Mouse (Mus musculus) adrenal gland, adult 8-10 months (tissue): Measurements from ENCODE around the gene Mlxipl. TPM values are rescaled to one million over a fixed set of nuclear protein-coding genes. Genes with fewer than 3 reads are reported as not detected.

Experiments used
- DNase-seq: peaks from one replicate; pipeline ENCODE4 v3.0.0; 2022
- total RNA-seq, 4 experiments: library from RNA; stranded (reverse); gene quantifications; 2 replicates each; pipeline ENCODE4 v1.2.4; 2022

The Mlxipl gene
- total RNA-seq, 4 experiments from 2014 or later: 33.6 to 42.9 (median 37.8) TPM

DNA sequence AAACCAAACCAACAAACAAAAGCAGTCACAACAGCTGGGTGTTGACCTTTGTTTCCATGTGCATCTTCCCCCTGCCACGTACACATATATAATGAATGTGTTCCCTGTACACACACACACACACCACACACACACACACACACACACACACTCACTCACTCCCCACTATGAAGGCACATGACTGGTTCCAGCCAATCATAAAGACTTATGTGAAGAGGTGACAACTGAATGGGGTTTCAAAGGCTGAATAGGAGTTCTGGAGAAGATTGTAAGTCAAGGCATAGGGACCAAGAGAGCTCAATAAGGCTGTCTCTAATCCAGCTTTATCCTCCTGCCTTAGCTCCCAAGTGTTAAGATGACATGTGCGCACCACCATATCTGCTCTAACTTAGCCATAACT lies 10.1 kb upstream of the Mlxipl start:
- no peak for DNase-seq

DNA sequence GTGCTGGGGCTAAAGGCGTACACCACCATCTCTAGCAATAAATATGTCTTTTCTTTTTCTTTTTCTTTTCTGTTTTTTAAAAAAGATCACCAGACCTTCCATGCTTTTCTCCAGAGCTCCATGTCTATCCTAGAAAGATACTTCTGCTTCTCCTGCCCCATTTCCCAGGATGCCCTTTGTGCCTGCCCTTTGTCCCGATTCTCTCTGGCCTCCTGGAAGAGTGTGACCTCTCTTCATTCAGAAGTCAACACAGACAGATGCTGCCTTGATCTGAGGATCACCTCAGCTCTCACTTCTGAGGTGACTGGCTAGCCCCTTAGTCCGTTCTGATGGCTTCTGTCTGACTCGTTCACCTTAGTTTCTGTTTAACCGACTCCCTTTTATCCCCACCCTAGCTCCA lies 9.2 kb upstream of the Mlxipl start:
- no peak for DNase-seq

DNA sequence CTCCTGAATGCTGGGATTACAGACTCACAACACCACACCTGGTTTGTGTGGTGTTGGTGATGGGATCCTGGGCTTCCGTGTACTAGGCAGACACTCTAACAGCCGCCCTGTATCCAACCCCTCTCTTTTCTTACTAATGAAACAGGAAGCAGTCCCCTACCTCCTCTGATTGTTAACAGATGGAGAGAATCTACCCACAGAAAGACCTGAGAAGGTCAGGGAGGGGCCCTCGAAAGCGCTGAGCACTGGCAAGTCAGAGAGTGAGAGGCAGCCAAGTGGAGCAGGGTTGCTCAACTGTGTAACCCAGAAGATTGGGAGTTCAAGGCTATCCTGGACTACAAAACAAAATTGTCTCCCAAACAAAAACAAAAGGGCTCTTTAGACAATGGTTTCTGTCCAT lies 2.8 kb upstream of the Mlxipl start:
- no peak for DNase-seq

DNA sequence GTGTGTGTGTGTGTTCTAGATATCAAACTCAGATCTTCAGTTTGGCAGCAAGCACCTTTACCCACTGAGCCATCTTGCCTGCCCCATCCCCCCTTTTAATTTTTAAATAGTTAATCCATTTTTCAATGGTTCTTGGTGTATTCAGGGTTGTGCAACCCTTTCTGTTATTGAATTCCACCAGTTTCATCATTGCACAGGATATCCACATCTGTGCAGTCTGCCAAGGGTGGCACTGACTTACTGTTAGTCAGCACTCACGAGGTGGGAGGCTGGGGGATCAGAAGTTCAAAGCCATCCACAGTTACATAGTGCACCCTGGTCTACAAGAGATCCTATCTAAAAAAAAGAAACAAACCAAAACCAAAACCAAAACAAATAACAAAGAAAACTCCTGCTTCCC lies 11.3 kb downstream of the Mlxipl start:
- DNase-seq: no peak

DNA sequence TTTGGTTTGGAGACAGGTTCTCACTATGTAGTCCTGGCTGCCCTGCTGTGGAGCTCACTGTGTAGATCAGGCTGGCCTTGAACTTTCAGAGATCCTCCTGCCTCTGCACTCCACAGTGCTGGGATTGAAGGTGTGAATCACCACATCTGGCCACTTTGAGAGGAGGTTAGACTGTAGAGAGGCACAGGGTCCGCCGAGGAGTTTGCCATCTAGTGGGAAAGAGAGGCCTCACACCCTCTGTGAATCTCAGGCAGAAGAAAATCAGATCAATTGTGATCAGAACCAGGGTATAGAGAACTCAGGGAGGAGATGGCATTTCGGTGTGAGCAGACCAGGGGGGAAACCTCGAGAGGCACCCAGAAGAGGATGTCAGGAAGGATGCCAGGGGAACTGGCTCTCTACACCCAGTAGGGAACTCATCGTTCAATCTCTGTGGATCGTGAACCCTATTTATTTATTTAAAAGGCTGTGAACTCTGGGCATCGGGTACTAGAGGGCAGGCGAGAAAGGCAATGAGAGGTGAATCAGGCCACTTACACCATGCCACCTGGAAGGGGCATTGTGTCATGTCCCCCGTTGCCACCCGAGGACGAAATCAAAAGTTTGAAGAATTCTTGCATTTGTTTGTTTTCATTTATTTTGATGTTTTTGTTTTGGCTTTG lies 14.4 kb downstream of the Mlxipl start:
- no peak for DNase-seq

DNA sequence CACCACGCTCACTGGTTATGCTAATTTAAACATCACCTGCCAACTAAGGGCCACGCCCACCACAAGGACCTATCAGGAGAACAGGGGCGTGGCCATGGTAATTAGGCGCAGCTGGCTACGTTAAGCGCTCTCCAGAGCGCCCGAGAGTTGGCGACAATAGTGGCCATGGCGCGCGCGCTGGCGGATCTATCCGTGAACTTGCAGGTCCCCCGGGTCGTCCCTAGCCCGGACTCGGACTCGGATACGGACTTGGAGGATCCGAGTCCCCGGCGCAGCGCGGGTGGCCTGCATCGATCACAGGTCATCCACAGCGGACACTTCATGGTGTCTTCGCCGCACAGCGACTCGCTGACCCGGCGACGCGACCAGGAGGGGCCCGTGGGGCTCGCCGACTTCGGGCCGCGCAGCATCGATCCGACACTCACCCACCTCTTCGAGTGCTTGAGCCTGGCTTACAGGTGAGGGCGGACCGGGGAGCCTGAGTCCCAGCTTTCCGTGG lies 17.1 kb downstream of the Mlxipl start:
- DNase-seq: peak; percentile 84

DNA sequence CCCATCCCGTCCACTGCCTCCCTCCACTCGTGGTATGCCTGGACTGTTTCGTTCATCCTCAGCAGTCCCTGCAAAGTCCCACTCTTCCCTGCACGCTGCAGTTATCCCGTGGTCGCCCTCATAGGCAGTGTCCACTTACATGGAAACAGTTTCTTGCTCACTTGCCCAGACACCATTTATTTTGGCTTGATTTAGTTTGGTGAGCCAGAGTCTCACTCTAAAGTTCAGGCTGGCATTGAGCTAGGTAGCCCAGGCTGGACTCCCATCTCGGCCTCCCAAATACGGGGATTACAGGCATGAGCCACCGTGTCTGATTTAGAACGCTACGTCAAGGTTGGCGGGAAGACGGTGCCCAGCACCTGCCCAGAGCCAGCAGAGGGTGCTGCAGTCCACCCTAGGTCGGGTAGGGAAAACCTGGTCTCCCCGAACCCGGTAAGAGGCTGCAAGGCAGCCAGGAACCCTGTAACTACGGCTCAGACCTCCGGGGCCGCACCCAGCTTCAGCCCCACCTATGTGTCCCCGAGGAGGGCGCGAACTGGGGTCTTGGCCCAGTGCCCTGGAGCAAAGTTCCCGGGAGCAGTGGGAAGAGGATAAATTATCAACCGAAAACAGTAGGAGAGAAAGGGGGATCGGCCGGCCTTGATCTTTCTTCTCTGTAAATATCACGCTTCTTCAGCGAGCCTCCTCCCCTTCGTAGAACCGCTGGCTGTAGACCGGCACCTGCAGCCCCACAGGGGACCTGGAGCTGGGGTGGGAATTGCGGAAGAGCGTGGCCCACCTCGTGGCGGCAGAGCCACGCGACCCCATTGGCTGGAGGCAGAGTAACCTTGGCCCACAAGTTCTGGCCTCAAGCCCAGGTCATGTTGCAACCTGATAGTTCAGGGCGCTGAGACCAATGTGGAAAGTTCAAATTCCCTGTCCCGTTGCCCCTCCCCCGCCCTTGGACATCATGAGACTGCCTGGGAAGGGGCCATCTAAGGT lies 18.1 kb downstream of the Mlxipl start:
- DNase-seq: peak; percentile 82

DNA sequence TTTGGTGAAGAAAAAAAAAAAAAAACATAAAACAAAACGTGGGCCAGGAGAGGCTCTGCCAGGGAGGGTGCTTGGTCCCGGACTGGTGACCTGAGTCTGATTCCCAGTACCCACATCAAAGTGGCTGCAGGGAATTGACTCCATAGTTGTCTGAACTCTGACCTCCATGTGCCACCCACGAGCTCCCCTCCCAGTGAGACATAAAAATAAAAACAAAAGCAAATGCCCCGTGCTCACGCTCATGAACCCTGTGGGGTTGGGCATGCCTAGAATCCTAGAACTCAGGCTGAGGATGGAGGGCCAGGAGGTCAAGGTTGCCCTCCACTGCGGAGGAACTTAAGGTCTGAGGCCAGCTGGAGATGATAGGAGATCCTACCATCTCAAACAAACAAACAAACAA lies 19.3 kb downstream of the Mlxipl start:
- no peak for DNase-seq

DNA sequence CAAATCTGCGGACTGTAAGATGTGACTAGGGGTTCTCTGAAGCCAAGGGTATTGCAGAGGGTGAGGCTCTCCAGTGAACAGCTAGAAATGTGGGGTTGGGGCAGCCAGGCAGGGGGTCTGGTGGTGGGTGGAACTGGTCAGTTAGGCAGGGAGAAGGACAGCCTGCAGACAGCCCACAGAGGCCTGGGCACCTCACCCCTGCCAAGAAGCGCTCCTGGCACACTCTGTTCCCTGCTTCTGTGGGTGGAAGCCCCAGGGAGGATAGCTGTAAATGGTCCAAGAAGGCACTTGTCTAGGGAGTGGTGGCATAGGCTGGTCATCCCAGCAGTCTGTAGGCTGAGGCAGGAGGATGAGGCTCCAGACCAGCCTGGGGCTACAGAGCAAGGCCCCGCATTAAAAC lies 19.7 kb downstream of the Mlxipl start:
- DNase-seq: no peak

DNA sequence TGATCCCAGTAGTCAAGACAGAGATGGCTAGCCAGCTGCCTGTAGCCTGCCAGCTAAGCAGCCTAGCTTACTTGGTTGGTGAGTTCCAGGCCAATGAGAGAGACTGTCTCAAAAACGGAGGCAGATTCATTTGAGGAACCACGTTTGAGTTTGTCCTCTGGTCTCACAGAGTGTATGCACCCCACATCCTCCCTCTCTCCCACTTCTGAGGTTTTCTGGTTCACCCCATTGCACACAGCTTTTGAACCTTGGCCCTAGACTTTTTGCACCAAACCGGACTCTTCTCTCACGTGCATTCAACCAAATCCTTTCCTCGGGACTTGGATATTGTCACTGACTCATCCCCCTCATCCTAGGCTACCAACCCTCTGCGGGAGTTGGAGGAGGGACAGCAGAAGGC lies 20.3 kb downstream of the Mlxipl start:
- DNase-seq: no peak

DNA sequence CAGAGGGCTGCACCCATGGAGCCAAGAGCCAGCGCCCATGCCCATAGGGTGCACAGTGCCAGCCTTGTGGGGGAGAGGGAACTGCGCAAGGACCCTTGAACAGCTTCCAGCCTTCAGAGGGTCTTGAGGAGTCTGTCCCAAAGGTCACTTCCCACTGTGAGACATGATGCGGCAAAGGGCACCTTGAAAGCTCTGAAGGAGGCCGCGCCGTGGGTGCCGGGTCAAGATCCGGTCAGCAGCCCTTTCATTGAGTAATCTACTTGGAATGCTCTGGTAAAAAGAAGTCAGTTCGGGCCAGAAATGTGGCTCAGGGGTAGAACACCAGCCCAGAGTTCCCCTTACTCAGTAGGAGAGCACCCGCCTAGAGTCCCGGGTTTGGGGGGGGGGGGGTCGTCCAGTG lies 24.1 kb downstream of the Mlxipl start:
- no peak for DNase-seq

DNA sequence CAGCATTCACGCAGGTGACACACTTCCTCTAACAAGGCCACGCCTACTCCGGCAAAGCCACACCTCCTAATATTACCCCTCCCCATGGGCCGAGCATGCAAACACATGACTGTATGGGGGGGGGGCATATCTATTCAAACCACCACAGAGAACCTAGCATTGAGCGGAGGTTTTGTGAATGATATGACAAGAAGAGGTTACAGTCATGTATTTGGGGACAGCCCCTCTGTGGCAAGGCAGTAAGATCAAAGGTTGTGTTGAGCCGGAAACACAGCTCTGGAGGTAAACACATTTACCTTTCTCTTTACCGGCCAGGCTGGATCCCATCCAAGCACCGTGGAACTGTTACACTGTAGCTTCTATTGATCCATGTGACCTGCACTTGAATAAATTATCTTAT lies 25.6 kb downstream of the Mlxipl start:
- no peak for DNase-seq

DNA sequence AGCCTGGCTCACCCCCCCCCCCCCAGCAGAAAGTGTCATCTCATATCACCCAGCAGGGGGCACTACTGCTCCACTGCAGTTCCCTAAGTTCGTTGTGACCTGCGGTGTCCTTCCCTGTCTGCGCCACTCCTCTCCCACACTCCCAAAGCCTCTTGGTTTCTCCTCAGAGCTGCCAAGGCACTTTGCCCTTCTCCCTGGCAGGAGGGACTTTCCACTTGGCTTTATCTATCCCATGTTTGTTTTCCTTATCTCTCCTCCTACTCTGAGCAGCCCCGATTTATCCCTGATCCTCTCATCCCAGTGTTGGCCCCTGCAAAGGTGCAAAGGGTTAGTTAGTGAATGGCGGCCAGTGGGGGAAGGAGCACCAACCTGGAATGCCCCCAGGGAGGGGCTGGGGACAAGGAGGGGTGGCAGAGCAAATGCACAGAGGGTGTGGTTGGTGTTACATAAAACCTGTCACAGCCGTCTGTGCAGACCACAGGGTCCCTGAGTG lies 28.9 kb downstream of the Mlxipl start:
- peak; percentile 47 for DNase-seq

DNA sequence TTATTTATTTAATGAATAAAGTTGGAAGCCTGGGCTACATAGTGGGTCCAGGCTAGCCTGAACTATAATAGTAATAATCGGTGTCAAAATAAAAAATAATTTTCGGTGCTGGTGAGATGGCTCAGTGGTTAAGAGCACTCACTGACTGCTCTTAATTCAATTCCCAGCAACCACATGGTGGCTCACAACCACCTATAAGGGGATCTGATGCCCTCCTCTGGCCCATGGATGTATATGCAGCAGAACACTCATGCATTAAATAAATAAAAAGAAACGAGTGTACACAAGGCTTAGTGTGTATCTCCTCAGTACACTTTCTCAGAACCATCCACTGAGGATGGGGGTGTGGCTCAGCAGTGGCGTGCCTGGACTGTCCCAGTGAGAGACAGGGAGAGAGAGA lies 31.1 kb downstream of the Mlxipl start:
- no peak for DNase-seq

DNA sequence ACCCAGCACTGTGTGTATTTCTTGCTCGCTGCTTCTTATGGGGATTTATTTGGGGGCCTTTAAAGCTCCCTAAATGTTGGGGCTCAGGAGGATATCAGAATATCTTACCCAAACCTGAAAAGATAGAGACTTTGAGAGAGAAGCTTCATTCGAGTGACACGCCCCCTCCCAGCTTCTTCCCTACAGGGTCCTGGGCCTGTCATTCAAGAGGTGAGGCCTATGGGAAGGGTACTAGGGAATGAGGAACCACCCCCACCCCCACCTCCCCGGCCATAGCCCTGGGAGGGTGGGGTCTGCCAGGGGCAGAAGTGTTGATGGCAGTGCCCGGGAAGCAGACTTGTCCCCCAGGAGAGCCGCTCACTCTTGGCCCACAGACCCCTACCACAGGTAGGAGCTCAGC lies 36.4 kb downstream of the Mlxipl start:
- no peak for DNase-seq

DNA sequence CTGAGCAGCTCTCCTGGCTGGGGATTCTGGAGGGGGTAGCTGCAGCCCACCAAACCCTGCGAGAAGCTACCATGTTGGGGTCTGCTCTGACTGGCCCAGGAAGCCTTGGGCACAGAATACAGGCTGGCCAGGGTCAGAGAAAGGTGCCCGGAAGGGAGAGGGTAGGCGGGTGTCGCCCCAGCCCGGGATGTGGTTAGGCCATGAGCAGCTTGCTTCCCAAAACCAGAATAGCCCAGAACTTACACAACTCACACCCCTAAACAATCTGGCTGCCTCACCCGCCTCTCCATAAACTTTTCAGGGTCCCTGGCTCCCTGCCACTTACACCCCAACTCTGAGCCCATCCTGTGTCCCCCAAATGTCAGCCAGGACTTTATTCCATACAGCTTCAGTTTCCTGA lies 38.0 kb downstream of the Mlxipl start:
- DNase-seq: no peak

DNA sequence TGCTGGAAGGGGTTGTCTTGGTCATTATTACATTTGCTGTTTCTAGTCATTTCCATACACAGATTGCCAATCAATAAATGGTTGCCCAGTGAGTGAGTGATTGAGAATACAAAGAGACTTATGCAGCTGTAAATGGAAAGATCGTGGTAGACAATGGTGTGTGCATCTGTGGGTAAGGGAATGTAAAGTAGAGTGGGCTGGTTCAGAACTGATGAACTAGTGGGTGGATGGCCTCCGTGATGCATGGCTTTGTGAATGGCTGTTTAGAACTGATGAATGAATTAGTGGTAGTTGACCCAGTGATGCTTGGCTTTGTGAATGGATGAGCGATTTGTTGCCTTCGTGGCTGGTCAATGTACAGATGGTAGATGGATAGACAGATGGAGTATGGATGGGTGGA lies 40.1 kb downstream of the Mlxipl start:
- DNase-seq: no peak

DNA sequence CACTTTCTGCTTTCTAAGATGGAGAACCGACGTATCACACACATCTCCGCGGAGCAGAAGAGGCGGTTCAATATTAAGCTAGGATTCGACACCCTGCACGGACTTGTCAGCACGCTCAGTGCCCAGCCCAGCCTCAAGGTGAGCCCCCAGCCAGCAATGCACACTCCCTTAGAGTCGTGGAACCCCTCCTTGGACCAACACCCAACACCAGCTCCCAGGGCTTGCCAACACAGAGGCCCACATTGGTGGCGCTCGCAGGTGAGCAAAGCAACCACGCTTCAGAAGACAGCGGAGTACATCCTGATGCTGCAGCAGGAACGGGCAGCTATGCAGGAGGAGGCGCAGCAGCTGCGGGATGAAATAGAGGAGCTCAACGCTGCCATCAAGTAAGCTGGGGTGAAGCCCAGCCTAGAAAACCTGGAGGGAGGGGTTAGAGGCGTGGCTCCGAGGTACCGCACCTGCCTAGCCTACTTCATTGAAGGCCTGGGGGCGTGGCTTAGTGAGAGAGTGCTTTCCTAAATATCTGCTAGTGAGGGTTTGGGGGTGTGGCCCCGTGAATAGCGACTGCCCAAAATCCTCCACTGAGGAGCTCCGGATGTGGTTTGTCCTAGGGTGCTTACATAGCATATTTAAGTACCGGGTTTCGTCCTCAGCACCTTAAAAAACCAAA lies 44.2 kb downstream of the Mlxipl start:
- DNase-seq: no peak

DNA sequence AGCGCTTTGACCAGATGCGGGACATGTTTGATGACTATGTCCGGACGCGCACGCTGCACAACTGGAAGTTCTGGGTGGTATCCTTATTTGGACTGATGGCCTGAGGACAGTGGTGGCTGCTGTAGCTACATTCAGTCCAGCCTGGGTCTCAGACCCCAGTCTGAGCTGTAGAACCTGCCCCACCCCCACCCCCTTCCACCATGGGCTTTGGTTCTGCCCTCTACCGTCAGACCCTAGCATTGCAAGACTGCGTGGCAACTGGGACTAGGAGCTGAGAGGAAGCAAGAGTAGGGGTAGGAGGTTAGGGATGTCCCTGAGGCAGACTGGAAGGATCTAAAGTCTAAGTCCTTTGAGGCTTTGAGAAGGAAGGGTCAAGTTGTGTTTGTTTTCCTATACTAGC lies 44.8 kb downstream of the Mlxipl start:
- no peak for DNase-seq

DNA sequence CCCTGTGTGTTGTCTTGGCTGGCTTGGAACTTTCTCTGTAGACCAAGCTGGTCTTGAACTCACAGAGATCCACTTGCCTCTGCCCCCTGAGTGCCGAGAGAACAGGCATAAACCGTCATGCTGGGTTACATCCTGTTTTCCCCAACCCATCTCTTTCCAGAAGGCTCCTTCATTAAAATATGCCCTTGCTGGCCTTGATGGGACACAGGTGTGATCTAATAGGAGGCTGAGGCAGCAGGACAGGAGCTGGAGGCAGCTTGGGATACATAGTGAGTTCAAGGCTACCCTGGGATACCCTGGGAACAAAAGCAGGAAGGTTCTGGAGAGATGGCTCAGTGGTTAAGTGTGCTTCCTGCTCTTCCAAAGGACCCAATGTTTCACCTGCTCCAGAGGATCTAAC lies 50.2 kb downstream of the Mlxipl start:
- no peak for DNase-seq

DNA sequence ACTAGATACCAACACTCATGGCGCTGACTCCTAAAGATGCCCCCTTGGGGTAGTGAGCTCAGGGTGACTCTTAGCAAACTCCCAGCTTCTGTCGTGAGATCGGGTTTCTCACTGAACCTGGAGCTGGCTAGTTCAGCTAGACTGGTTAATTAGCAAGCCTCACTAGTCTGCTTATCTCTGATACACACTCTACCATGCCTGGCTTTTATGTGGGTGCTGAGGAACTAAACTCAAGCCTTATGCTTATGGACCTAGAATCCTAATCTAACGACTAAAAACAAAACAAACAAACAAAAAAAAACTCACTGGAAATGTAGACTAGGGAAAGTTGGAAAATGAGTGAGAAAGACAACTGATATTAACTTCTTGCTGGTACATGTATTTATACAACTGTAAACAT lies 54.8 kb downstream of the Mlxipl start:
- no peak for DNase-seq

DNA sequence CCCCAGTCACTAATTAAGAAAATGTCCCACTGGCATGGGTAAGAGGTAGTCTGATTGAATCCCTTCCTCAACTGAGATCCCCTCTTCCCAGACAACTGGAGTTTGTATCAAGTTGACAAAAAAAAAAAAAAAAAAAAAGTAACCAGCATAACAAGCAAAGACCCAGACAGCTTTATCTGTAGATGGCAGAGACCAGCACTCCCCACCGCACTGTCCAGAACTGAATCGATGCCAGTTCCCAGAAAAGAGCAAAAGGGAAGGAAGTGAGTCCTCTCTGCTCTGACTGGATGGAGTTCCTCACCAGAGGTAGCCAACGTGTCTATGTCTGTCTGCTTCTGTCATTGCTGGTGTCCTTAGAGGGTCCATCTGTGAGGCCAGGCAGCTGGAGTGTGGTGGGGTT lies 55.8 kb downstream of the Mlxipl start:
- DNase-seq: no peak

DNA sequence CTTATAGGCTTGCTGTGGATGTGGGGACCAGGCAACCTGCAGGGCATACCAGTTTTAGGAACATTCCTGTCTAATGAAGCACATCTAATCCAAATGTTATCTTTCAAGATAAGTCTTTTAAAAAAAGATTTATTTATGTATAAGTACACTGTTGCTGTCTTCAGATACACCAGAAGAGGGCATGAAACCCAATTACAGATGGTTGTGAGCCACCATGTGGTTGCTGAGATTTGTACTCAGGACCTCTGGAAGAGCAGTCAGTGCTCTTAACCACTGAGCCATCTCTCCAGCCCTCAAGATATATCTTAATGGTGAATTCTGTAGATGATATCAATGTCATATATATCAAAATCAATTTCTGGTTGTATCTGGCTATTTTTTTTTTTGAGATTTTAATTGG lies 56.3 kb downstream of the Mlxipl start:
- no peak for DNase-seq
